Mouse (Mus musculus) embryonic facial prominence, embryonic 13.5 days (tissue): ENCODE data around the gene Exph5. TPM values are rescaled to one million over a fixed set of nuclear protein-coding genes. Genes with fewer than 3 reads are reported as not detected.

Experiments used
- ATAC-seq: fragments of 200-750 bp; cut with Nextera tagmentation; 2 replicates; pipeline ENCODE4 v1.8.0; 2017; ENCODE audit warnings: low read depth; ENCODE audit not compliant: insufficient number of reproducible peaks, insufficient read depth, low FRiP score, low TSS enrichment
- H3K27ac ChIP-seq: fragments of 300-500 bp; sonication (generic); 2 replicates; pipeline ENCODE4 v1.5.1; 2015; ENCODE audit warnings: moderate library complexity, mild to moderate bottlenecking, inconsistent platforms
- H3K27me3 ChIP-seq: fragments of 300-500 bp; sonication (generic); 2 replicates; pipeline ENCODE4 v1.6.1; 2015; ENCODE audit warnings: mild to moderate bottlenecking, inconsistent platforms
- H3K36me3 ChIP-seq: fragments of 300-500 bp; sonication (generic); 2 replicates; pipeline ENCODE4 v1.6.1; 2015; ENCODE audit warnings: mild to moderate bottlenecking, inconsistent platforms
- H3K4me1 ChIP-seq: fragments of 300-500 bp; sonication (generic); 2 replicates; pipeline ENCODE4 v1.6.1; 2015; ENCODE audit warnings: inconsistent platforms
- H3K4me2 ChIP-seq: fragments of 300-500 bp; sonication (generic); 2 replicates; pipeline ENCODE4 v1.6.1; 2015; ENCODE audit warnings: moderate library complexity, mild to moderate bottlenecking, inconsistent platforms
- H3K4me3 ChIP-seq: fragments of 300-500 bp; sonication (generic); 2 replicates; pipeline ENCODE4 v1.5.1; 2015; ENCODE audit warnings: mild to moderate bottlenecking, inconsistent platforms
- H3K9ac ChIP-seq: fragments of 300-500 bp; sonication (generic); 2 replicates; pipeline ENCODE4 v1.6.1; 2015; ENCODE audit warnings: mild to moderate bottlenecking, inconsistent platforms
- H3K9me3 ChIP-seq: fragments of 300-500 bp; sonication (generic); 2 replicates; pipeline ENCODE4 v1.6.1; 2016; ENCODE audit warnings: inconsistent platforms
- WGBS: fragments of 180-500 bp; shearing (Covaris S2); methylation state at CpG from one replicate; pipeline ENCODE4 v1.1.7; 2015; ENCODE audit warnings: mixed read lengths; 5-methylcytosine and 5-hydroxymethylcytosine counted together
- polyA plus RNA-seq: library from polyadenylated mRNA; unstranded; fragments of >200 nt; fragmentation: Nextera tagmentation; extraction: Ambion mirVana; gene quantifications from 2 replicates; pipeline ENCODE4 v1.2.1, GENCODE M21; 2015

Gene Exph5
- polyA plus RNA-seq, 1 experiment from 2014 or later: 1.5 TPM

GRCm38 (mm10) chr9:53272207-53272606 lies 29.3 kb upstream of the Exph5 start:
- Histone ChIP-seq H3K27ac (peak overlapping the region; percentile 12; the same call in 1 of the 2 replicates), H3K4me2 (no peak overlapping the region), H3K9me3 (0 out of 2 replicates have a peak, but pooled peaks cover 4% of the 10 kb centered on the region), H3K36me3 (no peaks in the 10 kb centered on the region), H3K27me3 (no peaks in the 10 kb centered on the region), H3K4me1 (peaks cover 6% of the 10 kb centered on the region; the same call in 1 of the 2 replicates), H3K9ac (no peak overlapping the region), H3K4me3 (no peak overlapping the region)
- ATAC-seq: no peak
- 48% methylated on average over 5 of the region's 5 CpGs for whole genome bisulfite sequencing

- no peak for ATAC-seq
- 0 out of 2 replicates have a peak, but pooled peaks cover 4% of the 10 kb centered on the region for H3K9me3 ChIP-seq
- WGBS: 83% methylated on average over 4 of the region's 4 CpGs
- no peak overlapping the region for H3K9ac ChIP-seq
- H3K4me2 ChIP-seq: no peak overlapping the region
- H3K4me1 ChIP-seq: peaks cover 6% of the 10 kb centered on the region; the same call in 1 of the 2 replicates
- no peaks in the 10 kb centered on the region for H3K36me3 ChIP-seq
- no peak overlapping the region; the same call in 1 of the 2 replicates for H3K27ac ChIP-seq
- no peak overlapping the region for H3K4me3 ChIP-seq
- no peaks in the 10 kb centered on the region for H3K27me3 ChIP-seq
Observed at GRCm38 (mm10) chr9:53272714-53273113, 28.8 kb upstream of the Exph5 start.

- Histone ChIP-seq H3K4me2 (no peak overlapping the region), H3K4me1 (peaks cover 6% of the 10 kb centered on the region; the same call in 1 of the 2 replicates), H3K9ac (no peak overlapping the region), H3K36me3 (no peaks in the 10 kb centered on the region), H3K4me3 (no peak overlapping the region), H3K9me3 (0 out of 2 replicates have a peak, but pooled peaks cover 4% of the 10 kb centered on the region), H3K27ac (no peak overlapping the region), H3K27me3 (no peaks in the 10 kb centered on the region)
- 82% methylated on average over 1 of the region's 1 CpGs for WGBS
- no peak for ATAC-seq
Observed at GRCm38 (mm10) chr9:53276381-53276780, 25.1 kb upstream of the Exph5 start.

GRCm38 (mm10) chr9:53278997-53279396 lies 22.5 kb upstream of the Exph5 start:
- no peak overlapping the region for H3K4me3 ChIP-seq
- H3K4me1 ChIP-seq: no peaks in the 10 kb centered on the region
- H3K9me3 ChIP-seq: 0 out of 2 replicates have a peak, but pooled peaks cover 4% of the 10 kb centered on the region
- no peak for ATAC-seq
- H3K9ac ChIP-seq: no peak overlapping the region
- 93% methylated on average over 2 of the region's 2 CpGs for WGBS
- H3K4me2 ChIP-seq: no peak overlapping the region
- no peaks in the 10 kb centered on the region for H3K27me3 ChIP-seq
- H3K27ac ChIP-seq: no peak overlapping the region
- no peaks in the 10 kb centered on the region for H3K36me3 ChIP-seq

- no peak overlapping the region for H3K4me2 ChIP-seq
Observed at GRCm38 (mm10) chr9:53286793-53287192, 14.7 kb upstream of the Exph5 start.

GRCm38 (mm10) chr9:53290006-53290405 lies 11.5 kb upstream of the Exph5 start:
- Histone ChIP-seq H3K4me2 (no peak overlapping the region), H3K36me3 (no peaks in the 10 kb centered on the region), H3K9me3 (no peaks in the 10 kb centered on the region), H3K27me3 (no peaks in the 10 kb centered on the region), H3K9ac (no peak overlapping the region), H3K4me3 (no peak overlapping the region), H3K4me1 (no peaks in the 10 kb centered on the region), H3K27ac (no peak overlapping the region)
- 66% methylated on average over 3 of the region's 3 CpGs for WGBS
- no peak for ATAC-seq

More at GRCm38 (mm10) chr9:53286793-53287192, 14.7 kb upstream of the Exph5 start:
- Histone ChIP-seq H3K4me1 (no peaks in the 10 kb centered on the region), H3K27ac (no peak overlapping the region), H3K27me3 (no peaks in the 10 kb centered on the region), H3K9ac (no peak overlapping the region), H3K36me3 (no peaks in the 10 kb centered on the region), H3K9me3 (no peaks in the 10 kb centered on the region), H3K4me3 (no peak overlapping the region)
- 65% methylated on average over 6 of the region's 6 CpGs for WGBS
- ATAC-seq: no peak

GRCm38 (mm10) chr9:53292833-53293232 lies 8.6 kb upstream of the Exph5 start:
- ATAC-seq: no peak
- Histone ChIP-seq H3K4me3 (no peak overlapping the region), H3K4me2 (no peak overlapping the region), H3K27ac (no peak overlapping the region), H3K36me3 (no peaks in the 10 kb centered on the region), H3K27me3 (no peaks in the 10 kb centered on the region), H3K4me1 (no peaks in the 10 kb centered on the region), H3K9me3 (no peaks in the 10 kb centered on the region), H3K9ac (no peak overlapping the region)

GRCm38 (mm10) chr9:53301801-53302311 lies 386 bp downstream of the Exph5 start:
- H3K27me3 ChIP-seq: peaks cover 20% of the 10 kb centered on the region
- 3% methylated on average over 19 of the region's 19 CpGs for WGBS
- no peaks in the 10 kb centered on the region for H3K36me3 ChIP-seq
- peak; percentile 58 for ATAC-seq
- peaks cover 11% of the 10 kb centered on the region; the same call in 1 of the 2 replicates for H3K4me1 ChIP-seq
- H3K27ac ChIP-seq: peak overlapping the region; percentile 28; the same call in 1 of the 2 replicates
- no peaks in the 10 kb centered on the region for H3K9me3 ChIP-seq
- peak overlapping the region; percentile 41 for H3K4me3 ChIP-seq
- H3K9ac ChIP-seq: peak overlapping the region; percentile 23
- H3K4me2 ChIP-seq: peak overlapping the region; percentile 62

GRCm38 (mm10) chr9:53302415-53302814 lies 945 bp downstream of the Exph5 start:
- Histone ChIP-seq H3K4me1 (peaks cover 11% of the 10 kb centered on the region; the same call in 1 of the 2 replicates), H3K9ac (no peak overlapping the region), H3K9me3 (no peaks in the 10 kb centered on the region), H3K4me3 (peak overlapping the region; percentile 41; the same call in 1 of the 2 replicates), H3K27me3 (peaks cover 20% of the 10 kb centered on the region), H3K27ac (no peak overlapping the region), H3K4me2 (peak overlapping the region; percentile 62), H3K36me3 (no peaks in the 10 kb centered on the region)
- WGBS: 59% methylated on average over 5 of the region's 5 CpGs
- ATAC-seq: no peak

GRCm38 (mm10) chr9:53307904-53308303 lies 6.4 kb downstream of the Exph5 start:
- H3K4me3 ChIP-seq: no peak overlapping the region
- 76% methylated on average over 7 of the region's 7 CpGs for WGBS
- no peak overlapping the region for H3K4me2 ChIP-seq
- H3K4me1 ChIP-seq: no peaks in the 10 kb centered on the region
- ATAC-seq: no peak
- H3K9ac ChIP-seq: no peak overlapping the region
- H3K9me3 ChIP-seq: no peaks in the 10 kb centered on the region
- peaks cover 6% of the 10 kb centered on the region for H3K27me3 ChIP-seq
- no peak overlapping the region for H3K27ac ChIP-seq
- H3K36me3 ChIP-seq: no peaks in the 10 kb centered on the region

GRCm38 (mm10) chr9:53312981-53313380 lies 11.5 kb downstream of the Exph5 start:
- H3K27me3 ChIP-seq: no peaks in the 10 kb centered on the region
- no peaks in the 10 kb centered on the region for H3K9me3 ChIP-seq
- no peak overlapping the region for H3K4me3 ChIP-seq
- no peak overlapping the region for H3K4me2 ChIP-seq
- no peak overlapping the region for H3K27ac ChIP-seq
- no peak overlapping the region for H3K9ac ChIP-seq
- no peaks in the 10 kb centered on the region for H3K4me1 ChIP-seq
- H3K36me3 ChIP-seq: no peaks in the 10 kb centered on the region
- ATAC-seq: no peak
- 92% methylated on average over 1 of the region's 1 CpGs for WGBS

GRCm38 (mm10) chr9:53320894-53321650 lies 19.6 kb downstream of the Exph5 start:
- H3K4me3 ChIP-seq: no peak overlapping the region
- no peaks in the 10 kb centered on the region for H3K27me3 ChIP-seq
- WGBS: 58% methylated on average over 10 of the region's 10 CpGs
- H3K4me1 ChIP-seq: 0 out of 2 replicates have a peak, but pooled peaks cover 4% of the 10 kb centered on the region
- no peak overlapping the region for H3K27ac ChIP-seq
- ATAC-seq: no peak
- H3K4me2 ChIP-seq: no peak overlapping the region
- no peaks in the 10 kb centered on the region for H3K36me3 ChIP-seq
- H3K9ac ChIP-seq: no peak overlapping the region
- H3K9me3 ChIP-seq: no peaks in the 10 kb centered on the region
